Mouse (Mus musculus) lung, adult 18-20 months (tissue): Measurements from ENCODE around the gene Majin.
A peak's percentile ranks its signal among the peaks of the same experiment; 100 is the strongest.

Source experiments
- DNase-seq, 2 experiments: peaks; one replicate each; pipeline ENCODE4 v3.0.0; 2022; ENCODE audit warnings: mixed read lengths in 2 of 2

Majin gene

GRCm38 (mm10) chr19:6230411-6230810 lies 46.2 kb downstream of the Majin start:
- no peak for DNase-seq

DNA sequence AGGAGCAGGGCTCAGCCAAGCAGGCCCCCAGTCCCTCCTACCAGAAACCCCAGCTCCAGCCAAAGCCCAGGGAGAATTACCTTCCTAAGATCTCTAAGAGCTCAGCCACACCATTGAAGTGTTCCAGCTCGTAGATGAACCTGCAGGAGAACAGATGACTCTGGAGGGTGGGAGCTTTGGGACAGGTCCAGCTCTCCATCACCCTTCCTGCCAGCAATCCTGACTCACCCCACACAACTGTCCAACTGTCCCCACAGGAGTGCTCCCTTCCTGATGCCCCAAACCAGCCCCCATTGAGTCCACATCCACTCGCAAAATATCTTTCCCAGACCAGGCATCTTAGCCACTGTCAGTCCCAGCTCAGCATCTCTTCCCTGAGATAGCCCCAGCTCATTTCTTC lies 46.8 kb downstream of the Majin start:
- DNase-seq, result no peak

DNA sequence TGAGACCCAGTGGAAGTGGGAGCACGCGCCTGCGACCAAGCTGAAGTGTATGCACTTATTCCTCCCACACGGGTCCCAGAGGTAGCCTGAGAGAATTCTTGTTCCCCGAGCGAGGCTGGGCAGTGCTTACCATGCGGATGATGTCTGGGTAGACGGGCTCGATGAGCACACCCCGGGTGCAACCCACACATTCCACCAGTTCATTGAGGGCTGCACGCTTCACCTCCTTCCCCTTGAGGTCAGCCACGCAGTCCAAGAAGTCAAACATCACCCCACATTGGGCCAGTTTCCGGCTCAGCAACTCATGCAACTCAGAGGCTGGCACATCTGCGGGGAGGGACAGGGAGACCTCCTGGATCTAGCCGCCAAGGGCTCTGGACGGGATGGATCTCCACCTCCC lies 49.5 kb downstream of the Majin start:
- no peak for DNase-seq

DNA sequence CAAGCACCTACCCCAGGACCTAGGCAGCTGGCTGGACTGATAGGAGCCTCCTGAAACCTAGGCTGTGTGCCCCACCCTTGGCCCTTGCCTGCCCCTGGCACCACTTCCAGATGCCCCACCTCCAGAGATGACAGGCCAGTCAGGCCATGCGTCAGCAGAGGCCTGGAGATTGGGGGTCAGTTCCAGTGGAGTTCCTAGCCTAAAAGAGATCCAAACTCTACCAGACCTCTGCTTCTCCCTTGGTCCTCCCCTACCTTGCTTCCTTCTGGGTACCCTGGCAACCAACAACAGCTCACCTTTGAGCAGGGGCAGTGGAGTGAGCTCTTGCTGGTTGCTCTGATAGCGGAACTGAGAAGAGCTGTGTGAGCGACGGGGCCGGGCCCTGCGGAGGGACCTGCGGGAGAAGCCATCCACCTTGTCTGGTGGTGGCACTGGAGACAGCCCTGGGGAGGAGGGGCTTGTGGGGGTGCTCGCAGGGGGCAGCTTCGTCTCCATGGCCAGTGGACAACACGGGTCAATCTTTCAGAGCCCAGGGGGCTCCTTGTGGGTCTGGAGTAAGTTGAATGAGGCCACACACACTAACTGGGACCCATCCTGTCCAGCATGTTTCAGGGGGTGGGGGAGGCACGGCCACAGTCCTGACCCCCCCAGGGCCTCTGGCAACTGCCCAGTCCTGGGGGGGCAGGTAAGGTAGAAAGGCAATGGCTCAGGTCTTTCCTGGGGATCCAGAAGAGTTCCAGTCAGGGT lies 50.3 kb downstream of the Majin start:
- DNase-seq, result peak; percentile 57 to 63

DNA sequence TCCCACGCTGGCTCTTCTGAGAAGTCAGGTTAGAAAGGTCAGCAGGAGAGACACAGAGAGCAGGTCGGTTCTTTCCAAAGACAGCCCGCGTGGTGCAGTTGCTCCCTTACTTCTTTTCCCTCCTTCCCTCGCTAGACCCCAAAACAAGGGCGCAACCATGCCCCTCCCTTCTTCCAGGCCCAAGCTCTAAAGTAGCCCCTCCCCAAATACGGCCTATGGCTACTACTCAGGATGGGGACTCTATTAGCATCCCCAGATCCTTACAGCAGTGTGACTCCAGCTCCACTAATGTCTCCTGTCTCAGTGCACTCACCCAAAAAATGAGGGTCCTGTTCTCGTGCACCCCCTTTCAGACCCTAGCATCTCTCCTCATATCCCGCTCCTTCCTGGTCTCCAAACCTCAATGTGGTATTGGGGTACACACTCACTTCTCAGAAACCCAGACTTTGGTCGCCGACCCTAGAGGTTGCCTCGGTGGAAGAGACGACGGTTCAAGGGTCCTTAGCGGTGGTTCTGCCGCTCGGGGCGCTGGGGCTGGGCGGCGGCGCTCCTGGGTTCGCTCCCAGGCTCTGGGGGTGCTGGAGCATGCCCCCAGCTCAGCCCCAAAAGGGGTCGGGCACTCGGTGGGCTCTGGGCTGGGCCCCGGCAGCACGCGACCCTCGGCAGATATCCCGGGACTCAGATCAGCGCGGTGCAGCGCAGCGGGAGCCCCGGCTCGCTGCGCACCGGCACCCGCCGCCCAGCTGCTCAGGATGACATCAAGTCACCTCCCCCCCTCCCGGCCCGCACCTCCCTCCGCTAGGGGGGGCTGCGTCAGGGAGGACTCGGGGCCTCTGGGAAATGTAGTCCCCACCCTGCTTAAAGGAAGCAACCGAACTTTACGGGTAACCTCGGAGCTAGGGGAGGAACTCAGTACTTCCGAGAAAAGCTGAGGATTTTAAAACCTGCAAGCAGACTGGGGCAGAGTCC lies 51.2 kb downstream of the Majin start, which contains the start of gene Ppp2r5b:
TSS of gene Ppp2r5b (minus strand) at position 789 of the 969 bp plus-strand sequence.
- DNase-seq, result peak; percentile 96 to 98

- DNase-seq, result peak; percentile 92 to 94
These were observed 51.9 kb downstream of the Majin start for GRCm38 (mm10) chr19:6236053-6236441.

GRCm38 (mm10) chr19:6236842-6237241 lies 52.7 kb downstream of the Majin start:
- DNase-seq, result no peak

- DNase-seq, result no peak
These were observed 54.6 kb downstream of the Majin start for GRCm38 (mm10) chr19:6238740-6239139.

DNA sequence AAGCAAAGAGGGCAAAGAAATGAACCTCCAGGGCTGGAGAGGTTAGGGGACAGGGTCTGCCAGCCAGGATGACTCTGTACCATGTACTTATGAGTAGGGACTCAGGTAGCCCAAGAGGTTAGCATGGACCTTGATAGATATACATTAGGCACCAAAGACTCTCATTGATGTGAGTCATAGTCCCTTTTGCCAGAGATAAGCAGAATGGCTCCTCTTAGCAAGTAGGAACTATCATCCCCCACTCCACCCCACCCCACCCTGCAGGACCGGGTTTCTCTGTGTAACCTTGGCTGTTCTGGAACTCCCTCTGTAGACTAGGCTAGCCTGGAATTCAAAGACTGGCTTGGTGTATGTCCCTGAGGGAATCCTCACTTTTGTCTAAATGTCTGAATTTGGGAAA lies 55.9 kb downstream of the Majin start:
- DNase-seq, result no peak

GRCm38 (mm10) chr19:6240725-6241124 lies 56.5 kb downstream of the Majin start:
- no peak for DNase-seq

- DNase-seq, result peak; percentile 99 to 100
These were observed 57.3 kb downstream of the Majin start, which contains the start of gene Atg2a for GRCm38 (mm10) chr19:6241274-6242107. Atg2a (plus strand) TSS chr19:6241668.

GRCm38 (mm10) chr19:6242281-6242680 lies 58.1 kb downstream of the Majin start:
- peak; percentile 77 to 85 for DNase-seq

- no peak for DNase-seq
These were observed 59.0 kb downstream of the Majin start for GRCm38 (mm10) chr19:6243226-6243625.

- no peak for DNase-seq
These were observed 61.6 kb downstream of the Majin start for GRCm38 (mm10) chr19:6245806-6246205.

- DNase-seq, result no peak
These were observed 63.5 kb downstream of the Majin start for GRCm38 (mm10) chr19:6247526-6248300.

DNA sequence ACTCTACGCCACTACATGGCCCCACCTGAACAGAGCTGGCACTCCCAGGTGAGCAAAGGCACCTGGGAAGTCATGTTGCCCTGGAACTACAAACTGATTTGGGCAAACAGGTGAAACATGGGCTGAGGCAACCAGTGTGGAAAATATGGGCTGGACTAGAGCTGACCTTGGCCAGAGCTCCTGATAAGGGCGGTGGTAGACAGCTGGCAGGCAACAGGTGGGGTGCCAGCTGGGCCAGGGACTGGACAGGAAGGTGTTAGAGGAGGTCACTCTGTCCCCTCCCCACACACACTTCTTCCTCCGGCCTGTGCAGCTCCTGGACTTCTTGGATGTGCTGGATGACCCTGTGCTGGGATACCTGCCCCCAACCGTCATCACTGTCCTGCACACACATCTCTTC lies 68.8 kb downstream of the Majin start:
- DNase-seq, result no peak

GRCm38 (mm10) chr19:6260428-6260827 lies 76.2 kb downstream of the Majin start:
- DNase-seq, result no peak

- no peak for DNase-seq
These were observed 76.8 kb downstream of the Majin start for GRCm38 (mm10) chr19:6260946-6261345.

DNA sequence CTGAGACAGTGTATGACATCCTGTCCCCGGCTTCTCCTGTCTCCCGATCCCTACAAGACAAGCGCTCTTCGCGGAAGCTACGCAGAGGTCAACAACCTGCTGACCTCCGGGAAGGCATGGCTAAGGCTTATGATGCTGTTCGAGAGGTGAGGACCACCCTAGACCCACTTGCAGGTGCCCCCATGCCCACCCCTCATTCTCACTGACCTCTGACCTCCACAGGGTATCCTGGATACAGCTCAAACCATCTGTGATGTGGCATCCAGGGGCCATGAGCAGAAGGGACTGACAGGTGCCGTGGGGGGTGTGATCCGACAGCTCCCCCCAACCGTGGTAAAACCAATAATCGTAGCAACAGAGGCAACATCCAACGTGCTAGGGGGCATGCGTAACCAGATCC lies 77.2 kb downstream of the Majin start:
- no peak for DNase-seq

DNA sequence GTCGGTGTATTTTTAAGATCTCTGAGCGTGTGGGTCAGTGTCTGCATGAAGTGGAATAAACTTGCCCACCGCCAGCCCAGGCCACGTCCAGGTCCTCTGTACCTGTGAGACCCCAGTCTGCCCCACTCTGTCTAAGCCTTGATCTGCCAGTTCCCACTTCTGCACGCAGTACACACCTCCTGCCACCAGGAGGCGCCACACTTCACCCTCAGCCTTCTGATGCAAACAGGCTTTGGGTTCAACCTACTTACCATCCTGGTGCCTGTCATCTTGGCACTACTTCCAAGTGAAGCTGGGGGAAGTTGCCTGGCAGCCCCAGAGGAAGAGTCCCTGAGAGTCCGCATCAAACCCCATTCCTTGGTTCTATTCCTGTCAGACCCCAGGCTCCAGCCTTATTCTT lies 78.0 kb downstream of the Majin start:
- peak; percentile 69 to 75 for DNase-seq

DNA sequence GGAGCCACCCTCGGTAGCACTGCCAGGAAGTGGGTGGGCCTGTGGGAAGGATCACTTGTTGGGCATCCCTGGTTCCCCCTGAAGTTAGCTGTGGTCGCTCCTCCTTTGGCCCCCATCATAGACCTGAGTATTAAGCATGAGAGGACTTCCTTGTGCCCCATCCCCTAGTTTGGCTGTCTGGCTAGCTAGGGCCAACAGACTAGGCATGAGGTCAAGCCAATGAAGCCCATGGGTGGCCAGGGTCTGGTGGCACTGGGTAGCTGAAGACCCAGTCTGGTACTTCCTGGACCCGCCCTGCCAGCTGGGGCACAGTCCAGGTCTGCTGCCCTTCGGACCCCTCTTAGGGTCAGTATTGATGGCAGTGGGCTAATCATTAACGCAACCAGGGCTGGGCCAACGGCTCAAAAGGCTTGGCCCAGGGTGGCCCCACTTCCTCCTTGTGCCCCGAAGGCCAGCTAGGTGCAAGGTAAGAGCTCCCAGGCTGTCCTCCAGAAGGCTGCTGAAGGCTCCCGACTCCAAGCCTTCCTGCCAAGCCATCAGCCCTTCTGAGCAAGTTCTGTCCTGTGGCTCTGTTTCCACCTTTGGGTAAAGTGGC lies 78.7 kb downstream of the Majin start:
- DNase-seq, result no peak

DNA sequence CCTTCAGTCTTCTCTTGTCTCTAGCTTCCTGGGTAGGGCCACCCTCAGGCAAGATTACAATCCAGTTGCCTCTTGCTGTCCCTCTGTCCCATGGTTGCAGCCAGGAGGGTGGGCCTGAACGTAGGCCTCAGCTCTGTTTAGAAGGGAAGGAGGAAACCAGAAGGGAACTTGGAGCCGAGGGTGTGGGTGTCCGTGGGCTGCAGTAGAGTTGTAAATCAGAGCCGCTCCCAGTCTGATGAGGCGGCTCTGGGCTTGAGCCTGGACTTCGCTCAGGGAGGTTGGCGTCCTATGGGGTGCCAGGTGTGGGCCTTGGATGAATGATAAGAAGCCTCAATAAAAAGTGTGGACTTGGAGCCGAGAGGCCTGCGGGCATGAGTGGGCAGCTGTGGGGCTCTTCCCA lies 80.0 kb downstream of the Majin start:
- DNase-seq, result no peak
